Mouse (Mus musculus) heart, adult 9 months (tissue): ENCODE data around the gene Atxn2.

Experiments
- DNase-seq, 2 experiments: peaks; one replicate each; pipeline ENCODE4 v3.0.0; 2022; ENCODE audit warnings: low spot score in 2 of 2

Gene Atxn2

GRCm38 (mm10) chr5:121861964-121862363 is 150.8 kb downstream of the Atxn2 start:
- no peak for DNase-seq

GRCm38 (mm10) chr5:121864330-121864729 is 153.2 kb downstream of the Atxn2 start:
- no peak for DNase-seq
